Mouse (Mus musculus) left cerebral cortex, postnatal 4 days (tissue): ENCODE measurements around the gene Plce1. TPM values are rescaled to one million over a fixed set of nuclear protein-coding genes. Genes with fewer than 3 reads are reported as not detected.

ENCODE experiments used
- DNase-seq: peaks from one replicate; pipeline ENCODE4 v3.0.0-alpha.2; 2022
- intact Hi-C: fragments of 180-260 bp; cut with DNase I; formaldehyde crosslinking; loops from one replicate; pipeline ENCODE4 v1.15.1; 2025
- total RNA-seq, 2 experiments: library from RNA; stranded (reverse); gene quantifications; 2 replicates each; pipeline ENCODE4 v1.2.3; 2021

Gene Plce1
- total RNA-seq, 2 experiments from 2014 or later, result 9.0 to 9.1 TPM

DNA sequence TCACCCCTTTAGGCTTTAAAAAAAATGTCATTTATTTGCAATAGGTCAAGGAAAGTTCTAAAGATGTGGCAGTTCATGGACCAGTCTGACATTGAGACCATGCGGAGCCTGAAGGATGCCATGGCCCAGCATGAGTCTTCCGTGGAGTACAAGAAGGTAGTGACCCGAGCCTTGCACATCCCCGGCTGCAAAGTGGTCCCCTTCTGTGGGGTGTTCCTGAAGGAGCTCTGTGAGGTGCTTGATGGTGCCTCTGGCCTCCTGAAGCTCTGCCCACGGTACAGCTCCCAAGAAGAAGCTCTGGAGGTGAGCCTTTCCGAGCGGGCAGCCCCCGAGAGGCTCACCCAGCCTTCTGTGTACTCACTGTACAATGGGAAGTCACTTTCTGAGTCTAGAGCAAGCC is 220.9 kb downstream of the Plce1 start:
- no peak for DNase-seq
- intact Hi-C loops, result no loop called here

DNA sequence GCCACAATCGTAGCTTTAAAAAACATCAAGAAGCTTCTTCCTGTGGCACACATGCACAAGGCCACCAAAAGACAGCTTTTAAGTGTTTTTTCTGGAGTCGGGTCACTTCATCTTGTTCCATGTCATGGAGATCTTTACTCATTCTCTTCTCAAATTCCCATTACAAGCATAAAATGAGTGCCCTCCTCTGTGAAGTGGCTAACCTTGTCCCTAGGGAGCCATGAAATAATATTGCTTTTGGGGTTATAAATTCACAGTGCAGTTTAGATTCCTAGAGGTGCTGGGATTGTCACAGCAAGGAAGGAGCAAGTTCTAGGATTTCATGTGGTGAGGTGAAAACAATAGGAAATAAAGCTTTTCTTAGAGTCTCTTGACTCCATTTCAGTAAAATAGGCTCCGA is 223.8 kb downstream of the Plce1 start:
- intact Hi-C loops, result no loop called here
- DNase-seq, result no peak

DNA sequence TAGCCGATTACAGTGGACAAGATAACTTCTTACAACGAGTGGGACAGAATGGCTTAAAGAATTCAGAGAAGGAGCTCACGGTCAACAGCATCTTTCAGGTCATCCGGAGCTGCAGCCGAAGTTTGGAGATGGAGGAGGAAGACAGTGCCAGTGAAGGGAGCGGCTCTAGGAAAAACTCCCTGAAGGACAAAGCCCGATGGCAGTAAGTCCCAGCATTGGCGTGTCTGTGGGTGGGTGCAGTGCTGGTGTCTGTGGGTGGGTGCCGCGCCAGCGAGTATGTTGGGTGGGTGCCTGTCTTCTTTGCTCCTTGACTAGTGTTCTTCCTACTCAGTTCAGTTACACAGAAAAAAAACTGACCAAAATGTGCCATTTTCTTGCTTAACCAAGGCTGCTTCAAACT is 224.3 kb downstream of the Plce1 start:
- no peak for DNase-seq
- intact Hi-C loops, result no loop called here

DNA sequence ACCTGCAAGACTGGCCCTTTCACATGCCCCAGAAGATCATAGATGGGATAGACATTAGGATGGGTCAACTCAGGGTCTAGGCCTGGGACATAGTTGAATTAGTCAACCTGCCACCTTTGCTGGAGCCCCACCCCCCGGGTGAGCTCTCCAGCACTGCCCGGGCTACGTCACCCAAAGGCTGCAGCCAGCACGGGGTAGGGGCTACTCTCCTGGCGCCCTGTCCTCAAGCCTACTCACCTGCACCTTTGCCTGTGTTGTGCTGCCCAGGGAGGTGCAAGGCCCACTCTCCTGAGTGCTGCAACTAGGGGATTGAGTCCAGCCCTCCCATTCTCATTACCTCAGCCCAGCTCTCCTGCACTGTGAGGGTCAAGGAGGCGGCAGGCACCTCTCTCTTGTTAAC is 225.5 kb downstream of the Plce1 start:
- intact Hi-C loops, result no loop called here
- DNase-seq, result no peak

GRCm38 (mm10) chr19:38709376-38709775 is 228.5 kb downstream of the Plce1 start:
- intact Hi-C loops, result no loop called here
- peak; percentile 32 for DNase-seq

DNA sequence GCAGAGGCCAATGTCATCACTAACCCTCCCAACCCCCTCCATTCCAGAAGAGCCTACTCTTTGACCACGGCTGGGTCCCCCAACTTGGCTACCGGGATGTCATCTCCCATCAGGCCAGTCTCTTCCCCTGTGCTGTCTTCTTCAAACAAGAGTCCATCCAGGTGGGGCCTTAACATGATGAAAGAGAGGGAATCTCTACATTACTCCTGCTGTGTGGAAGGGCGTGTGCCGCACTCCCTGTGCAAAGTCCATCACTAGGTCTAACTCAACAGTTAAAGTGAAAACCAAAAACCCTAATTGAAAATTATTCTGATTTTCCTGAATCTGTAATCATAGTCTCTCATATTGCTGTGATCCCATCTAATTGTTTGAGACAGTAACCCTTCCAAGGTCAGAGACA is 240.9 kb downstream of the Plce1 start:
- intact Hi-C loops, result no loop called here
- no peak for DNase-seq

DNA sequence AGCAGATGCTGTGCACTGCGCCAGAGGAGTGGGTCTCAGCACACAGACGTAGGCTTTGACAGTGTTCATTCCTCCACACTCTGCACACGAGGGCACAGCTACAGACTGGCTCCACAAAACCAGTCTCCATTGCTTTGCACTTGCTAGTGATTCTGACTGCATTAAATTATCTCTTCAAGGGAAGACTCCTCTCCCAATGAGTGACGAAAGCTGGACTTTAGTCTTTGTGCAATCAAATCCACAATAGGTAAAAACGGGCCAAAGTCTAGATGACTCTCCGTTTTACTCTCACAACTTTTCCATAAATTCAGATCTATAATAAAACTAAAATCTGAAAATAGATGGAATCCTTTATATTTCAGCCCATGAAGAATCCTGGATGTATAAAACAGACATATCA is 242.1 kb downstream of the Plce1 start:
- intact Hi-C loops, result no loop called here
- DNase-seq, result no peak

- no peak for DNase-seq
- intact Hi-C loops, result no loop called here
Observed at GRCm38 (mm10) chr19:38723969-38724368, 243.1 kb downstream of the Plce1 start.

GRCm38 (mm10) chr19:38728842-38729241 is 247.9 kb downstream of the Plce1 start:
- DNase-seq, result no peak
- intact Hi-C loops, result no loop called here

DNA sequence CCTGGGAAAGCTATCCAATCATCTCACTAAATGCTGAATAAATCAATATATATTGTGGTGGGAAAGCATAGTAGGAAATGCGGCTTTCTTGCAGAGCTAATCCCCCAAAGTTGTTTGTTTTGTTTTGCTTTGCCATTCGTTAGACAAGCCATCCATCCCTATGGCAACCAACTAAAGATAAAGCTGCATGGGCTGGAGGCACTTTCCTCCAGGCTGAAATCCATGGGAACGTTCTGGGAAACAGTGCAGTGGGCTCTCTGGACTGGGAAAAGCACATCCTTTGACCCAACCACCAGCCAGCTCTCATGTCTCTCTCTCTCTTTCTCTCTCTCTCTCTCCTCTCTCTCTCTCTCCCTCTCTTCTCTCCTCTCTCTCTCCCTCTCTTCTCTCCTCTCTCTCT is 248.4 kb downstream of the Plce1 start:
- intact Hi-C loops, result no loop called here
- peak; percentile 4 for DNase-seq

- no peak for DNase-seq
- intact Hi-C loops, result no loop called here
Observed at GRCm38 (mm10) chr19:38744546-38744945, 263.6 kb downstream of the Plce1 start.

DNA sequence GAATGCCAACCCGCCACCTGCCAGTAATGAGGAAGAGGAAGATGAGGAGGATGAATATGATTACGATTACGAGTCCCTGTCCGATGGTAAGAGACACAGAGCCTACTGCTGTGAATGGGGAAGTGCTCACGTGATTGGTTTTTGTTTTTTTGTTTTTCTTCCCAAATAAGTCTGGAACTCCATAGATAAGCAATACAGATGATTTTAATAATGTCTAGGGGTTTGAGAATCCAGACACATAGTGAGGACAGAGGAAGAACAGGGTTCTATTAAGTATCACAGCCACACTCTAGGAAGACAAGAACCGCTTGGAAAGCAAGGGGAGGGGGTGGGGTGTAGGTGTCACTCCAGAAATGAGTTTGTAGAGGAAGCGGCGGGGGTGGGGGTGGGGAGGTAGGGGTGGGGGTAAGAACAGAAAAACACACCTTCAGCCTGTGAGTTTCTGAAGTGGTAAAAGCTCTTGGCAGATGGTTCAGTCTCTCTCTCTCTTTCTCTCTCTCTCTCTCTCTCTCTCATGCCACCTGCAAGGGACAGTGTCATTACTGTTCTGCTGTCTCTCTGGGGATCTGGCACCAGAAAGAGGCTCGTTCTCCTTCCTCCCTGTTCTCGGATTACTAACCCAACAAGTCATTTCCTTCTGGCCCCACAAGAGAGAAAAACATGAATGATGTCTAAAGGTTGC is 265.0 kb downstream of the Plce1 start:
- DNase-seq, result no peak
- intact Hi-C loops, result no loop called here

DNA sequence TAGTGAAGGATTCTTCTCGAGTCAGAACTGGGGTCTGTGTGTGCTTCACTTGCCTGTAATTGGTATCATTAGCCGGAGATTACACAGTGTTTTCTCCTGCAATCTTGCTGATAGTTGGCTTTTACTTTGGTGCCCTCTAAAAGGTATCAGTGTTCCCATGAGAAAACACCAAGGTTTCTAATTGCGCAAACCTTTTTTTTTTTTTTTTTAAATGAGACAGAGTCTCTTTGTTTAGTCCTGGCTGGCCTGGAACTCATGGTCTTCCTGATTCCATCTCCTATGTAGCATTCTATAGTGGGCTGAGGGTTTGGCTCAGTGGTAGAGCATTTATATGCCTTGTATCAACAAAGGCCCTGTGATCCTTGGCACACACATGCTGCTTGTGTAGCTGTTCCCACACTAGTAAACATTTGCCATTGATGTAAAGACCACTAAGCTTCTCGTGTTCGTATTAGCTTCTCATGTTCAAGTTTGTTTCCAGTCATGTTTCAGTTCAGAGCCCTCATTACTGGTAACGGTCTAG is 265.6 kb downstream of the Plce1 start:
- intact Hi-C loops, result no loop called here
- no peak for DNase-seq

DNA sequence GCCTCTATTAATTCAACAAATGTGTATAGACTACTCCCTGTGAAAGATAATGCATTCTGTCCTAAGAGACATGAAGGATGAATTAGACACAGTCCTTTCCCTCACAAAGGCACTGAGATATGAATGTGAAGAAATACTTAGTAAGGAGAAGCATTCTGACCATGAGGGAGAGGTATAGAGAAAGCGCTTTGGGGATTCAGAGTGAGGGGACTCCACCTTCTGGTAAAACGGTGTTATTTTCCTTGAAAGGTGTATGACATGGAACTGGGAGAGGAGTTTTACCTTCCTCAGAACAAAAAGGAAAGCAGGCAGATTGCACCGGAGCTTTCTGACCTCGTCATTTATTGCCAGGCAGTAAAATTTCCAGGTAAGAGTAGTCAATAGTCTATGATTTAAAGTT is 269.3 kb downstream of the Plce1 start:
- no peak for DNase-seq

DNA sequence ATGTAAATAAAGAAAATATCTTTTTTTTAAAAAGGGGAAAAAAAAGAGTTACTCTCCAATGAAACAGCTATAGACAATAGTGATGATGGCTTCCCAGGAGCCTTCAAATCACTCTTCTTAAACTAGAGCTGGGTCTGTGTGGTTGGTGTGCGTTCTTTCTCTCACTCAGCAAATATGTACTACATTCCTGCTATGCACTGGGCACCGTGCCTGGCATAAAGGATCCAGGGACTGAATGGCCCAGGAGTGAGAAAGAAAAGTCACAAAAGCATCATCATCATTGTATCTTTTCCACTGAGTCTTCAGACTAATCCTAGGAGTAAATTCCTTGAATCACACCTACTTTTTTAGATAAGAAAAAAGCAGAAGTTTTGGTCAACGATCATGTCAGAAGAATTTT is 276.3 kb downstream of the Plce1 start:
- DNase-seq, result no peak
- intact Hi-C loops, result no loop called here

More for the DNA sequence above, 269.3 kb downstream of the Plce1 start:
- intact Hi-C loops, result no loop called here

DNA sequence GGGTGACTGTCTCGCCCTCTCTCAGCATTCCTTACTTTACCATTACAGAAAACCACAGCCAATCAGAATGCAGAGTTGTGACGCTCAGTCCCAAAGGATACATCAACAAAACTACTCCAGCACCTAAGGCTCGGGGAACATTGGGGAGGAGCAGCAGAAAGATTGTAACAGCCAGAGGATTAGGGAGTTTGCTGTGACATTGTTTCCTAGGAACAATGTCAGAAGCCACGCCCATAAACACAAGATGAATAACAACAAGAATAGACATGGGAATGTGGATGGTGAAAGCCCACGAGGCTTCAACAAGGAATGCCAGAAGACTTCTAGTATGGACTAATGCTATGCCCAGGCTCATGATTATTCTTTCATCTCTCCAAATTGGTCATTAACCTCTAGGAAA is 277.1 kb downstream of the Plce1 start:
- intact Hi-C loops, result no loop called here

GRCm38 (mm10) chr19:38758685-38759472 is 278.0 kb downstream of the Plce1 start:
- intact Hi-C loops, result no loop called here
- DNase-seq, result no peak

More for the DNA sequence above, 277.1 kb downstream of the Plce1 start:
- no peak for DNase-seq

DNA sequence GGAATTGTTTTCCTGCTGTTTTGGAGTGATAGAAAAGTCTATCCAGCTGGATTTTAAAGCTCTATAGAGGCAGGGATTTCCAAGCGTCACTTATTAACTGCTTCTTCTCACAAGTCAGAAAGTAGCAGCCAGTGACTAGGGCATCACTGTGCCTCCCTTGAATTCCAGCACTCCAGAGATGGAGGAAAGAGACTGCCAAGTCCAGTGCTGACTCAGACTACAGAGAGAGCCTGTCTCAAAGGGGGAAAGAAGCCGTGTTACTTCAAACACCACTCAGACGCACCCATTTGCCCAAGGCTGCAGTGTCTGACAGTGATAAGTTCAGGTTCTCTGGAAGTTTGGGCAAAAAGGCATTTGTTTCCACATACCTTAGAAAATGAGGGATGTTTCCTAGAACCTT is 279.5 kb downstream of the Plce1 start:
- no peak for DNase-seq
- intact Hi-C loops, result no loop called here

DNA sequence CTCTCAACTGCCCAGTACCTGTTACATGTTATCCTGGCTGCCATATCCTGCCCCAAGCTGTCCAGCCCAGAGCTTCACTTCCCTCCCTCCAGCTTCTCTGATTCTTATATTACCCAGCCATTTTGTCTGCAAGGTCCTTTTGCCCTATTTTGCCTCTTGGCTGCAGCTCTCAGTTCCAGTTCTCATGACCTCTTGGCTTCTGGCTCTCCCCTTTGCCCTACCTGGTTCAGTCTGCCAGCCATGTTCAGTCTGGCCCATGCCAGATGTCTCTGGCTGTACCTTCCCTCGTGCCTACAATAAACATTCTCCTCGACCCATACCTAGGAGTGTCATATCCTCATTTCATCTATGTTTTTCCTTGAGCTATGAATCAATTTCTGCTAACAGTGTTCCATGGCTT is 285.4 kb downstream of the Plce1 start:
- DNase-seq, result no peak
- intact Hi-C loops, result no loop called here

DNA sequence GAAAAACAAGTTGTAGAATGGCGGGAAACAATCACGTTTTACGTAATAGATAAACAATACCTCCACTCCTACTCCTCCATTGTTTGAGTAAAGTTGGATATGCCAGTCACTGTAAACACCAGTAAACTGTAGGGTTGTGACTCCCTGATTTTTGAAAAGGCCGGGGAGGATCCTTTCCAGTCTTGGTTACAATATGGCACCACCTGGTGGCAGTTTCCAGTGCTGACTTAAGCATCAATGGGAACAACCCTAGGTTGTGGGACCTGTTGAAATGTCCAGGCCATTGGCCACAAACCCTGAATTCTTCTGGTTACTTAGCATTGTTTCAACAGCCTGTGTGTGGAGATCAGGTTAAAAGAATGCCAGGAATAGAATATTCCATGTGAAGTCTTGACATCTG is 294.6 kb downstream of the Plce1 start:
- peak; percentile 63 for DNase-seq
- intact Hi-C loops, result loop anchor here (5.0 kb wide), 2 partner anchors 208 to 353 kb away; no protein-coding TSS in a partner anchor

- intact Hi-C loops, result loop anchor here (5.0 kb wide), 2 partner anchors 212 to 357 kb away; no protein-coding TSS in a partner anchor
- no peak for DNase-seq
Observed at GRCm38 (mm10) chr19:38778805-38779204, 297.9 kb downstream of the Plce1 start.

DNA sequence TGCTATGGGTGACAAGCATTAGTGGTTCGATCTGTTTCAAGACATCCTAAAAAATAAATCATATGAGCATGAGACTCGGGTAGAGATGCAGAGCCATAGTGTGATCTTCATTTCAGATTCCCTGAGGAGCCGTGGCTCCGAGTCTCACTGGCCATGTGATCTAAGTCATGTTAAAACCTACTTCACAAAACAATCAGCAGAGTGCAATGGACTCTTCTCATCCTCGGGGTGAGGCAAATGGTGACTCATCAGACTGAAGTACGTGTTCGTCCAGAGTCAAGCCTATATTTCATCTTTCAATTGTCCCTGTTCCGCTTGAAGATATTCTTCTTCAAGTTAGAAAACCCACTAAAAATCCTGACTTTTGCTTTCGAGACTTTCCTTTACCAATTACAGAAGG is 302.6 kb downstream of the Plce1 start:
- DNase-seq, result no peak
- intact Hi-C loops, result no loop called here
